Mouse (Mus musculus) right cerebral cortex, adult 2 months (tissue): ENCODE results near the gene Sgf29.

Experiments used
- DNase-seq, 2 experiments: peaks; one replicate each; pipeline ENCODE4 v3.0.0; 2021 to 2022; ENCODE audit warnings: low spot score in 2 of 2

The Sgf29 gene

DNA sequence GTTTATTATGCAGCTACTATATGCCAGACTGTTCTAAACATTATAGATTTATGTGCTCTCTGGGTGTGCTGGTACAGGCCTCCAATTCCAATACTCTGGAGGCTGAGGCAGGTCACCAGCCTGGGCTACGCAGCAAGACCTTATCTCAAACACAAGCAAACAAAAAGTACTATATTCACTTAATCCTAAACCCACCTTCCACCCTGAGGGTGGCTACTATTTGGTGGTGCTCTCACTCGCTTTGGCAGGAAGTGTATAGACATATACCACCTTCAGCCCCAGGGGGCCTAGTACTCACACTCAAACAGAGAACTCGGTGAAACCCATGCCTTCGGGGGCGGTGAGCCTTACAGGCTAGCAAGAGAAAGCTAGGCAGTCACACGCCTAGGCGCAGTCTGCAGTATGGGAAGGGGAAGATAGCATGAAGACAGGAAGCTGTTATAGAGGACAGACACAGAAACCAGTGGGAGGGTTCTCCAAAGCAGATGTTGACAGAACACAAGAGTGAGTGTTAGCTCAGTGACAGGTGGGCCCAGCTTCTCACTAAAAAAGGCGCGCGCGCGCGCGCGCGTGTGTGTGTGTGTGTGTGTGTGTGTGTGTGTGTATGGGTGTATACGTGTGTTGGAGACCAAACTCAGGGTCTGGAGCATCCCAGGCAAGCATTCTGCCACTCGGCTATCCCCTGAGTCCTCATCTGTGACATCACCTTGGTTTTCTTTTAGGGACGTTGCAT, 58.5 kb downstream of the Sgf29 start, which contains the start of gene Coro1a:
Coro1a (minus strand) TSS at position 346 of the 733 bp plus-strand sequence.
- no peak for DNase-seq

GRCm38 (mm10) chr7:126708175-126708952, 59.3 kb downstream of the Sgf29 start:
- DNase-seq, result no peak

DNA sequence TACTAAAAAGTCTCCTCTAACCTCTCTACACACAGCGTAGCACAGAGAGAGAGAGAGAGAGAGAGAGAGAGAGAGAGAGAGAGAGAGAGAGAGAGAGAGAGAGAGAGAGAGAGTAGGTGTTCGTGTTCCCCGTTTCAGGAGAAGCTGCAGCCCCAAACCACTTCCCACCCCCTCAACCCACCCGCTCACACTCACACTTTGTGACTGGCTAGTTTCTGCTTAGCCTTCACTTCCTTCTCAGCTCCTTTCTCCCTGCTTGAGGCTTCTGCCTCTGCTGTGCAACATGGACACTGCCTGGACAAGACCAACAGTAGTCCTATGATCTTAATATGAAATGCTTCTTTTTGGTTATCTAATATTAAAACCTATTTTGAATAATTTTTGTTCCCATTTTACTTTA, 61.2 kb downstream of the Sgf29 start:
- DNase-seq, result no peak

- DNase-seq, result no peak
Measured at GRCm38 (mm10) chr7:126711910-126712309, 62.8 kb downstream of the Sgf29 start.

- no peak for DNase-seq
Measured at GRCm38 (mm10) chr7:126715679-126716078, 66.6 kb downstream of the Sgf29 start.

DNA sequence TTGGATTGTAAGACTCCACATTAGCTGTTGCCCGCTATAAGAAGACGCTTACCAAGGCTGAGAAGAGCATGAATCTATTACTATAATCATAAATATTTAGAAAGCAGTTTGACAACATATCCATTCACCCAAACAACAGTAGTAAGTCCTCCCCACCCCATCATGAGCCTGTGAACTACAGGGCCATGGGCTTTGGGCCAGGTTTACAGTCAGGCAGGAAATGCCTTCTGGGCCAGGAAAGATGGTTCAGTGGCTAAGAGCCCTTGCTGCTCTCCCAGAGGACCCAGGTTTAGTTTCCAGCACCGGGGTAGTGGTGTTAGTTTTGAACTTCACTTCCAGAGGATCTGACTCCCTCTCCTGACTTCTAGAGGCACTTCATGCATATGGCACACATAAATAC, 68.5 kb downstream of the Sgf29 start:
- DNase-seq, result no peak

DNA sequence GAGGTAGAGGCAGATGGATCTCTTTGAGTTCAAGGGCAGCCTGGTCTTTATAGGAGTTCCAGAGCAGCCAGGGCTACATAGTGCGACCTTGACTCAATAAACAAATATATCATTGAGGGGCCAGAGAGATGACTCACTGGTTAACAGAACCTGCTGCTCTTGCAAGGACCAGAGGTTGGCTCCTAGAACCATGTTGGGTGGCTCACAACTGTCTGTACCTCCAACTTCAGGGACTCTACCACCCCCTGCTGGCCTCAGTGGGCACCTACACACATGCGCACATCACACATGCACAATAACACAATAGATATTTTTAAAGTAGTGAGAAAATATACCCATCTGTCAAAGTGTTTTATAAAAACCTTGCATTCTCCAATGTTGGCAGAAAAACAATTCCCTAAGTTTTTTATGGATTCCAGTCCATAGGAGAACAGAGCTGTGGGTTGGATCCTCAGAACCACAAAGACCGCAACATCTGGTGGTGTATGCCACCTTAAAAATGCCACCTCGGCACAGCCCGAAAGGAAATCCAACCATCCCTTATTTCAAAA, 69.8 kb downstream of the Sgf29 start:
- peak in 1 of 2 experiments; percentile 50 for DNase-seq

GRCm38 (mm10) chr7:126721635-126722034, 72.5 kb downstream of the Sgf29 start:
- no peak for DNase-seq
